Mouse (Mus musculus) testis, adult 2 months (tissue): ENCODE data around the gene Gsg1l2.

Source experiments
- CTCF ChIP-seq: fragments of 200-500 bp; IDR thresholded peaks from 2 replicates; pipeline ENCODE4 v1.5.1; 2012; ENCODE audit warnings: low read depth, mild to moderate bottlenecking, inconsistent platforms, low read length, moderate library complexity; ENCODE audit not compliant: control insufficient read depth, insufficient read depth, insufficient replicate concordance
- POLR2A ChIP-seq: fragments of 200-500 bp; IDR thresholded peaks from 2 replicates; pipeline ENCODE4 v1.6.1; 2012; ENCODE audit warnings: low read depth, mild to moderate bottlenecking, inconsistent platforms, low read length, moderate library complexity; ENCODE audit not compliant: control insufficient read depth

- TF ChIP-seq CTCF, result no peak
- no peak for TF ChIP-seq POLR2A
Observed at GRCm38 (mm10) chr11:67831820-67832219, 57.4 kb downstream of the Gsg1l2 start.
